Mouse (Mus musculus) MEL (cell line): Measurements from ENCODE around the gene Plxnc1. TPM values are rescaled to one million over a fixed set of nuclear protein-coding genes. Genes with fewer than 3 reads are reported as not detected.

ENCODE experiments used
- DNase-seq: peaks from one replicate; pipeline ENCODE4 v3.0.0; 2011; ENCODE audit warnings: low read depth, low spot score
- H3K27ac ChIP-seq: 2 replicates; pipeline ENCODE4 v1.5.1; 2012; ENCODE audit warnings: low read depth, mild to moderate bottlenecking, control low read depth, low read length, moderate library complexity; ENCODE audit not compliant: control insufficient read depth
- H3K27me3 ChIP-seq, 2 experiments: fragments of 150-350 bp in 1 of 2; sonication (generic) in 1 of 2; 2 replicates each; pipeline ENCODE4 v1.6.1; 2012; ENCODE audit warnings: low read length in 2 of 2, mild to moderate bottlenecking in 2 of 2, improper control_type of control experiment in 1 of 2, moderate library complexity in 1 of 2; ENCODE audit not compliant: insufficient read depth in 2 of 2, control insufficient read depth in 1 of 2
- H3K36me3 ChIP-seq, 2 experiments: 2 replicates each; pipeline ENCODE4 v1.6.1; 2012 to 2014; ENCODE audit warnings: low read length in 2 of 2, improper control_type of control experiment in 1 of 2, inconsistent platforms in 1 of 2, mild to moderate bottlenecking in 1 of 2; ENCODE audit not compliant: insufficient read depth in 2 of 2, control insufficient read depth in 1 of 2
- H3K4me1 ChIP-seq, 2 experiments: fragments of 150-350 bp in 1 of 2; sonication (generic) in 1 of 2; 2 replicates each; pipeline ENCODE4 v1.6.1; 2012; ENCODE audit warnings: low read length in 2 of 2, improper control_type of control experiment in 1 of 2, mild to moderate bottlenecking in 1 of 2; ENCODE audit not compliant: insufficient read depth in 2 of 2, control insufficient read depth in 1 of 2
- H3K4me3 ChIP-seq, 2 experiments: fragments of 150-350 bp in 1 of 2; sonication (generic) in 1 of 2; 2 replicates each; pipeline ENCODE4 v1.5.1; 2012; ENCODE audit warnings: low read depth in 2 of 2, low read length in 2 of 2, mild to moderate bottlenecking in 2 of 2, moderate library complexity in 2 of 2, control low read depth in 1 of 2, improper control_type of control experiment in 1 of 2; ENCODE audit not compliant: control insufficient read depth in 1 of 2, insufficient read depth in 1 of 2
- H3K79me2 ChIP-seq: 2 replicates; pipeline ENCODE4 v1.6.1; 2012; ENCODE audit warnings: mild to moderate bottlenecking, low read length, moderate library complexity; ENCODE audit not compliant: control insufficient read depth, poor library complexity, insufficient read depth
- H3K9ac ChIP-seq: 2 replicates; pipeline ENCODE4 v1.6.1; 2012; ENCODE audit warnings: low read depth, mild to moderate bottlenecking, control low read depth, low read length, moderate library complexity; ENCODE audit not compliant: control insufficient read depth, poor library complexity, severe bottlenecking
- H3K9me3 ChIP-seq: fragments of 150-350 bp; sonication (generic); replicated peaks from 2 replicates; pipeline ENCODE4 v1.6.1; 2012; ENCODE audit warnings: mild to moderate bottlenecking, low read length, improper control_type of control experiment, moderate library complexity; ENCODE audit not compliant: insufficient read depth
- CHD1 ChIP-seq: IDR thresholded peaks from 2 replicates; pipeline ENCODE4 v1.6.1; 2012; ENCODE audit warnings: low read depth, mild to moderate bottlenecking, inconsistent platforms, low read length, improper control_type of control experiment
- CTCF ChIP-seq, 3 experiments: IDR thresholded peaks in 2 of 3; conservative IDR thresholded peaks in 1 of 3; 2 replicates each; pipeline ENCODE4 v1.5.1; 2011 to 2012; ENCODE audit warnings: low read length in 3 of 3, low read depth in 2 of 3, mild to moderate bottlenecking in 2 of 3, improper control_type of control experiment in 1 of 3, inconsistent platforms in 1 of 3, mixed read lengths in 1 of 3, moderate library complexity in 1 of 3; ENCODE audit not compliant: control insufficient read depth in 1 of 3, insufficient read depth in 1 of 3, poor library complexity in 1 of 3, severe bottlenecking in 1 of 3
- EP300 ChIP-seq, 2 experiments: IDR thresholded peaks; 2 replicates each; pipeline ENCODE4 v1.6.1; 2011; ENCODE audit warnings: improper control_type of control experiment in 2 of 2, low read length in 2 of 2, low read depth in 1 of 2, mild to moderate bottlenecking in 1 of 2
- ETS1 ChIP-seq: IDR thresholded peaks from 2 replicates; pipeline ENCODE4 v1.6.1; 2012; ENCODE audit warnings: low read depth, mild to moderate bottlenecking, inconsistent platforms, low read length, improper control_type of control experiment, moderate library complexity
- GATA1 ChIP-seq: IDR thresholded peaks from 2 replicates; pipeline ENCODE4 v1.6.1; 2011; ENCODE audit warnings: low read depth, low read length, improper control_type of control experiment
- HCFC1 ChIP-seq: IDR thresholded peaks from 2 replicates; pipeline ENCODE4 v1.6.1; 2012; ENCODE audit warnings: low read depth, mild to moderate bottlenecking, inconsistent platforms, low read length, improper control_type of control experiment, moderate library complexity
- JUND ChIP-seq: IDR thresholded peaks from 2 replicates; pipeline ENCODE4 v1.6.1; 2011; ENCODE audit warnings: low read depth, mild to moderate bottlenecking, improper control_type of control experiment, low read length
- MAX ChIP-seq: IDR thresholded peaks from 2 replicates; pipeline ENCODE4 v1.6.1; 2011; ENCODE audit warnings: low read length, improper control_type of control experiment
- MAZ ChIP-seq: IDR thresholded peaks from 2 replicates; pipeline ENCODE4 v1.6.1; 2012; ENCODE audit warnings: low read depth, mild to moderate bottlenecking, inconsistent platforms, low read length, improper control_type of control experiment
- MEF2A ChIP-seq: IDR thresholded peaks from 2 replicates; pipeline ENCODE4 v1.6.1; 2014; ENCODE audit warnings: low read depth, mild to moderate bottlenecking, inconsistent platforms, low read length, improper control_type of control experiment; ENCODE audit not compliant: poor library complexity, insufficient replicate concordance, severe bottlenecking; ENCODE audit errors: extremely low read depth
- MXI1 ChIP-seq: IDR thresholded peaks from 2 replicates; pipeline ENCODE4 v1.6.1; 2011; ENCODE audit warnings: mild to moderate bottlenecking, low read depth, low read length, improper control_type of control experiment
- MYB ChIP-seq: IDR thresholded peaks from 2 replicates; pipeline ENCODE4 v1.6.1; 2011; ENCODE audit warnings: mild to moderate bottlenecking, low read depth, low read length, improper control_type of control experiment
- MYC ChIP-seq: IDR thresholded peaks from 2 replicates; pipeline ENCODE4 v1.6.1; 2011; ENCODE audit warnings: low read depth, mild to moderate bottlenecking, low read length, improper control_type of control experiment, moderate library complexity
- NELFE ChIP-seq: IDR thresholded peaks from 2 replicates; pipeline ENCODE4 v1.6.1; 2011; ENCODE audit warnings: low read depth, low read length, improper control_type of control experiment
- NRF1 ChIP-seq: IDR thresholded peaks from 2 replicates; pipeline ENCODE4 v1.6.1; 2014; ENCODE audit warnings: low read depth, mild to moderate bottlenecking, inconsistent platforms, low read length, improper control_type of control experiment, moderate library complexity; ENCODE audit not compliant: poor library complexity, insufficient read depth, severe bottlenecking
- POLR2AphosphoS2 ChIP-seq: IDR thresholded peaks from 2 replicates; pipeline ENCODE4 v1.6.1; 2011; ENCODE audit warnings: low read length, improper control_type of control experiment
- RAD21 ChIP-seq: IDR thresholded peaks from 2 replicates; pipeline ENCODE4 v1.6.1; 2011; ENCODE audit warnings: mild to moderate bottlenecking, low read depth, low read length, improper control_type of control experiment
- RCOR1 ChIP-seq: IDR thresholded peaks from 2 replicates; pipeline ENCODE4 v1.6.1; 2012; ENCODE audit warnings: low read depth, mild to moderate bottlenecking, inconsistent platforms, low read length, improper control_type of control experiment
- TAL1 ChIP-seq: IDR thresholded peaks from 2 replicates; pipeline ENCODE4 v1.6.1; 2012; ENCODE audit warnings: mild to moderate bottlenecking, inconsistent platforms, low read length, moderate library complexity, mixed read lengths
- TCF12 ChIP-seq: IDR thresholded peaks from 2 replicates; pipeline ENCODE4 v1.6.1; 2014; ENCODE audit warnings: low read depth, mild to moderate bottlenecking, inconsistent platforms, low read length, improper control_type of control experiment, moderate library complexity
- UBTF ChIP-seq: IDR thresholded peaks from 2 replicates; pipeline ENCODE4 v1.6.1; 2012; ENCODE audit warnings: low read depth, mild to moderate bottlenecking, inconsistent platforms, low read length, improper control_type of control experiment, moderate library complexity, borderline replicate concordance; ENCODE audit not compliant: insufficient read depth
- USF1 ChIP-seq: IDR thresholded peaks from 2 replicates; pipeline ENCODE4 v1.6.1; 2014; ENCODE audit warnings: low read depth, mild to moderate bottlenecking, inconsistent platforms, low read length, improper control_type of control experiment, moderate library complexity
- ZC3H11A ChIP-seq: IDR thresholded peaks from 2 replicates; pipeline ENCODE4 v1.6.1; 2012; ENCODE audit warnings: low read depth, mild to moderate bottlenecking, inconsistent platforms, low read length, improper control_type of control experiment
- polyA plus RNA-seq, 2 experiments: library from polyadenylated mRNA; stranded (reverse) in 1 of 2; unstranded in 1 of 2; fragments of >175 nt in 1 of 2; fragments of >200 nt in 1 of 2; gene quantifications; 2 replicates each; pipeline versions ENCODE4 v1.2.1 to v1.2.4; 2012; ENCODE audit warnings: low replicate concordance in 2 of 2, low read depth in 1 of 2; ENCODE audit not compliant: insufficient read length in 2 of 2, insufficient read depth in 1 of 2, missing spikeins in 1 of 2
- total RNA-seq: library from RNA; depleted of rRNA; stranded (reverse); fragments of 300-350 nt; gene quantifications from 2 replicates; pipeline ENCODE4 v1.2.3, GENCODE M21; 2012

Gene Plxnc1
- total and polyA plus RNA-seq, 3 experiments, result 15.1 to 30.1 TPM; not detected in 1

DNA sequence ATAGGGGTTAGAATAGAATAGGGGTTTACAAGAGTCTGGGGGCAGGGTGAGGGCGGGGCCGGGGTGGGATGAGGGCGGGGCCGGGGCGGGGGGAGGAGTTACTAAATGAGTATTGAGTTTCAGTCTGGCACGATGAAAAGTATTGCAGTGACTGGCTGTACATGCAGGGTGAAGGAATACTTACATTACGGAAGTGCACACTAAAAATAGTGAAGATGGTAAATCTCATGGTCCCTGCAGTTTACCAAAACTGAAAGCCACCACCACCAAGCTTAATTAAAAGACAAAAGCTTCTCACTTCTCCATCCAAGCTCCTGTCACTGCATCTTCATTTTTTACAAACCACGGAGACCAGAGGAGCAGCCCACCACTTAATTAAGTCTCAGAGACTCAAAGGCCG lies 81.4 kb downstream of the Plxnc1 start:
- no peak for DNase-seq

DNA sequence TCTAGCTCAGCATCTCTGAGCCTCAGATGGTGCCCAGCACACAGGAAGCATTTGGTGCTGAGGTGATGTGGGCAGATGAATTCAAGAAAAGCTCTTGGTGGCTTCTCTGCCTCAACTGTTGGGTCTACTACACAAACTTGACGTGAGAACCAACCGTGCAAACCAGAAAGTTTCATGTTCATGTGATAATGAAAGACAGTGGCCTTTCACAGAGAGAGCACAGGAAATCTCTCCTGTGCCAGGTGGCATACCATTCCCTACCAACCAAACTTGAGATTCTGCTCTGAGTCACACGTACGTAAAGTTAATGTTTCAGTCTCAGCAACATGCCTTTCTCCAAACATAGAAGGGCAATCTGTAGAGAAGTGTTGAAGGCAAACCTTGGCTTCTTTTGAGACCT lies 83.8 kb downstream of the Plxnc1 start:
- Histone ChIP-seq H3K27ac (no peak overlapping the region), H3K36me3 (peaks cover 25 to 48% of the 10 kb centered on the region in 2 experiments)
- DNase-seq, result no peak

More for the DNA sequence above, 81.4 kb downstream of the Plxnc1 start:
- Histone ChIP-seq H3K36me3 (peaks cover 12 to 42% of the 10 kb centered on the region in 2 experiments), H3K4me1 (peaks cover 10 to 14% of the 10 kb centered on the region in 2 experiments), H3K9ac (no peak overlapping the region), H3K4me3 (no peak overlapping the region), H3K27me3 (no peaks in the 10 kb centered on the region), H3K9me3 (no peaks in the 10 kb centered on the region), H3K27ac (no peak overlapping the region), H3K79me2 (no peaks in the 10 kb centered on the region)
- no peak for TF ChIP-seq MYC
- TF ChIP-seq HCFC1, result no peak
- TF ChIP-seq TAL1, result no peak
- TF ChIP-seq NRF1, result no peak
- no peak for TF ChIP-seq POLR2AphosphoS2
- no peak for TF ChIP-seq GATA1
- TF ChIP-seq UBTF, result no peak
- no peak for TF ChIP-seq MXI1
- TF ChIP-seq JUND, result no peak

DNA sequence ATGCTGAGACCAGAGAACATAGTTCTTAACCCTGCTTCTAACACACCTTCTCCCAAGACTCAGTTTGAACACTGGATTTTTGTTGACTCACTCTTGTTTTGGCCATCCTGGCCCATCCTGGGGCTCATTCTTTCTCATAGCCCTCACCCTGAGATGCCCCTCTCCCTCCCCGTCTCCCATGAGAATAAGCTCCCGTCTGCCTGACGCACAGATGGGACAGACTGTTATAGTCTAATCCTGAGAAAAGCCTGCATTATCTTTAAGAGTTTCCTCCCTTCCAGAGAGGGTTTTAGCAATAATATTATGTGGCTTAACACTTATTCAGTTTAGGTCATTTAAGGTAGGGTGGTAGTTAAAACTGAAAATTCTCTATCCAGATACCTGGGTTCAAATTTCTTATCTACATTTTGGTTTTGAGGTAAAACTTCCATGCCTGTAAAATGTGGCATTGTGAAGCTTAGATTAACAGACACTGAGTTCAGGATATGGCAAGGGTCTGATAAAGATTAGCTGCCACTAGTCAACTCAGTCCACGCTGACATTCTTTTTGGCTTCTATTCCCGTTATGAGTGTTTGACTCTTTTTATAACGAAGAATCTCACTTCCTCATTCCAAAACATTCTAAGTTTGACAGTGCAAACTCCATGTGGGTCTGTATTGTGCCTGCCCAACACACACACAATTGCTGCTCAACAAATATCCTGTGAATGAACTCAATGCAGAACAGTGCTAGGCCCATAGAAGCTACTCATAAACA lies 86.2 kb downstream of the Plxnc1 start:
- H3K27ac ChIP-seq, result peak overlapping the region; percentile 98
- H3K9me3 ChIP-seq, result no peaks in the 10 kb centered on the region
- peak overlapping the region; percentile 50 for H3K9ac ChIP-seq
- H3K79me2 ChIP-seq, result no peaks in the 10 kb centered on the region
- H3K27me3 ChIP-seq, result no peaks in the 10 kb centered on the region
- no peak overlapping the region for H3K4me3 ChIP-seq
- H3K4me1 ChIP-seq, result peaks cover 22 to 26% of the 10 kb centered on the region in 2 experiments
- peak; percentile 93 for DNase-seq
- H3K36me3 ChIP-seq, result peaks cover 28 to 47% of the 10 kb centered on the region in 2 experiments
- peak; percentile 99 for TF ChIP-seq TCF12
- TF ChIP-seq USF1, result no peak
- TF ChIP-seq MEF2A, result peak; percentile 66; the same call in 1 of the 2 replicates
- no peak; the same call in 1 of the 2 replicates for TF ChIP-seq RAD21
- no peak for TF ChIP-seq CTCF (IDR thresholded peaks at IDR 0.05 in 2 of 3, conservative IDR thresholded peaks at IDR 0.05 in 1 of 3; ENCODE audit: control insufficient read depth in 1 of 3, insufficient read depth in 1 of 3, low read depth in 2 of 3, low read length in 3 of 3, poor library complexity in 1 of 3, severe bottlenecking in 1 of 3)
- peak; percentile 99 to 100 for TF ChIP-seq EP300 (IDR thresholded peaks at IDR 0.05; ENCODE audit: low read depth in 1 of 2, low read length in 2 of 2)
- TF ChIP-seq MAX, result peak; percentile 78; the same call in 1 of the 2 replicates
- peak; percentile 97; the same call in 1 of the 2 replicates for TF ChIP-seq MYC
- TF ChIP-seq RCOR1, result peak; percentile 91
- peak; percentile 89; the same call in 1 of the 2 replicates for TF ChIP-seq JUND
- peak; percentile 97 for TF ChIP-seq ETS1
- TF ChIP-seq MYB, result peak; percentile 97
- peak; percentile 71 for TF ChIP-seq MAZ
- TF ChIP-seq ZC3H11A, result peak; percentile 30; the same call in 1 of the 2 replicates
- TF ChIP-seq CHD1, result 0 out of 2 replicates have a peak, but pooled peaks have one; percentile 31

More for the DNA sequence above, 83.8 kb downstream of the Plxnc1 start:
- Histone ChIP-seq H3K79me2 (no peaks in the 10 kb centered on the region), H3K4me3 (no peak overlapping the region), H3K9ac (no peak overlapping the region), H3K27me3 (no peaks in the 10 kb centered on the region), H3K9me3 (no peaks in the 10 kb centered on the region), H3K4me1 (peaks cover 20 to 26% of the 10 kb centered on the region in 2 experiments)
- no peak for TF ChIP-seq EP300 (IDR thresholded peaks at IDR 0.05; ENCODE audit: low read depth in 1 of 2, low read length in 2 of 2)
- no peak for TF ChIP-seq NELFE
- TF ChIP-seq JUND, result no peak
- no peak for TF ChIP-seq ETS1
- no peak for TF ChIP-seq TAL1
- no peak for TF ChIP-seq HCFC1
- no peak for TF ChIP-seq GATA1
- no peak for TF ChIP-seq CHD1
